Mouse (Mus musculus) heart, embryonic 12.5 days (tissue): Measurements from ENCODE around the gene Armc10. TPM values are rescaled to one million over a fixed set of nuclear protein-coding genes. Genes with fewer than 3 reads are reported as not detected.

Experiments used
- ATAC-seq: fragments of 200-750 bp; cut with Nextera tagmentation; 2 replicates; pipeline ENCODE4 v1.8.0; 2017; ENCODE audit warnings: moderate TSS enrichment, moderate library complexity; ENCODE audit not compliant: insufficient number of reproducible peaks, low FRiP score
- H3K27ac ChIP-seq: fragments of 300-500 bp; sonication (generic); 2 replicates; pipeline ENCODE4 v1.5.1; 2016; ENCODE audit warnings: mild to moderate bottlenecking, moderate library complexity; ENCODE audit not compliant: poor library complexity, severe bottlenecking
- H3K27me3 ChIP-seq: fragments of 300-500 bp; sonication (generic); replicated peaks from 2 replicates; pipeline ENCODE4 v1.6.1; 2016; ENCODE audit warnings: mild to moderate bottlenecking, moderate library complexity
- H3K36me3 ChIP-seq: fragments of 300-500 bp; sonication (generic); 2 replicates; pipeline ENCODE4 v1.6.1; 2016; ENCODE audit warnings: mild to moderate bottlenecking, moderate library complexity
- H3K4me1 ChIP-seq: fragments of 300-500 bp; sonication (generic); replicated peaks from 2 replicates; pipeline ENCODE4 v1.6.1; 2016; ENCODE audit warnings: mild to moderate bottlenecking
- H3K4me2 ChIP-seq: fragments of 300-500 bp; sonication (generic); 2 replicates; pipeline ENCODE4 v1.6.1; 2016; ENCODE audit warnings: mild to moderate bottlenecking, moderate library complexity
- H3K4me3 ChIP-seq: fragments of 300-500 bp; sonication (generic); 2 replicates; pipeline ENCODE4 v1.5.1; 2016; ENCODE audit warnings: mild to moderate bottlenecking
- H3K9ac ChIP-seq: fragments of 300-500 bp; sonication (generic); 2 replicates; pipeline ENCODE4 v1.6.1; 2016; ENCODE audit warnings: mild to moderate bottlenecking, moderate library complexity
- H3K9me3 ChIP-seq: fragments of 300-500 bp; sonication (generic); replicated peaks from 2 replicates; pipeline ENCODE4 v1.6.1; 2016; ENCODE audit warnings: mild to moderate bottlenecking, moderate library complexity
- WGBS: fragments of 180-500 bp; shearing (Covaris S2); methylation state at CpG from one replicate; pipeline ENCODE4 v1.1.7; 2016; 5-methylcytosine and 5-hydroxymethylcytosine counted together
- polyA plus RNA-seq: library from polyadenylated mRNA; unstranded; fragments of >200 nt; fragmentation: Nextera tagmentation; extraction: Ambion mirVana; gene quantifications from 2 replicates; pipeline ENCODE4 v1.2.1, GENCODE M21; 2016

Armc10 gene
- polyA plus RNA-seq, 1 experiment from 2014 or later = 21.7 TPM

- no peaks in the 10 kb centered on the region for H3K9me3 ChIP-seq
- H3K36me3 ChIP-seq = peaks cover 19% of the 10 kb centered on the region
- ATAC-seq = 0 out of 2 replicates have a peak, but pooled peaks have one; percentile 6
- no peaks in the 10 kb centered on the region for H3K27me3 ChIP-seq
- no peak overlapping the region for H3K27ac ChIP-seq
- no peak overlapping the region for H3K9ac ChIP-seq
- peak overlapping the region; percentile 92 for H3K4me2 ChIP-seq
- H3K4me1 ChIP-seq = peaks cover 13% of the 10 kb centered on the region
- peak overlapping the region; percentile 74 for H3K4me3 ChIP-seq
- 15% methylated on average over 14 of the region's 14 CpGs for WGBS
Measured at GRCm38 (mm10) chr5:21644891-21645438, 648 bp upstream of the Armc10 start.

DNA sequence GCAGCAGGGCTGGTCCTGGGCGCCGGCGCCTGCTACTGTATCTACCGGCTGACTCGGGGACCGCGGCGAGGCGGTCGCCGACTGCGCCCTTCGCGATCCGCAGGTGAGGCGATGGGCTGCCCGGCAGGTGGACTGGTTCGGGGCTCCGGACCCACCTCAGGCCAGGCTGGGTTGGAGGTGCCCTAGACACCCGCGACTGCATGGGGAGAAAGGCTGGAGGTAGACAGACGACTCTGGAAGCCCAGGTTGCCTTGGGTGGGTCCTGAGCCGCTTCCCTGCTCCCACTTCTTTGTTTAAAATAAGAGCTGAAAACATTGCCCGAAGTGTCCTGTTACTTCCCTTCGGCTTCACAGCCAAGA, 499 bp downstream of the Armc10 start:
- Histone ChIP-seq H3K27ac (peak overlapping the region; percentile 58), H3K4me1 (peaks cover 13% of the 10 kb centered on the region), H3K9ac (peak overlapping the region; percentile 87), H3K27me3 (no peaks in the 10 kb centered on the region), H3K9me3 (no peaks in the 10 kb centered on the region), H3K36me3 (peaks cover 30% of the 10 kb centered on the region), H3K4me3 (peak overlapping the region; percentile 74), H3K4me2 (peak overlapping the region; percentile 92)
- 1% methylated on average over 25 of the region's 25 CpGs for WGBS
- ATAC-seq = no peak; the same call in 1 of the 2 replicates

DNA sequence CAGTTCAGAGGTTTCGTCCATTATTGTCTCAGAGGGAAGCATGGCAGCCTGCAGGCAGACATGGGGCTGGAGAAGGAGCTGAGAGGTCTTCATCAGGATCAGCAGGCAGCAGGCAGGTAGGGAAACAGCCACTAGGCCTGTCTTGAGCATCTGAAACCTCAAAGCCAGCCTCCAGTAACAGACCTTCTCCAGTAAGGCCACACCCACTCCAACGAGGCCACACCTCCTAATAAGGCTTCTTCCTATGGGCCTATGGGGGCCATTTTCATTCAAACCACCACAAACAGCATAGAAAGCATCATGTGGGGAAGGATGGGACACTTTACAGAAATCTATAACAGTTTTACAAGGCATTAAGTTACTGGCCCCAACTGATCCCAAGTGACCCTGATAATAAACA, 5.1 kb downstream of the Armc10 start:
- WGBS = 75% methylated on average over 2 of the region's 2 CpGs
- Histone ChIP-seq H3K4me1 (peaks cover 11% of the 10 kb centered on the region), H3K4me3 (no peak overlapping the region), H3K9ac (no peak overlapping the region), H3K4me2 (no peak overlapping the region), H3K9me3 (no peaks in the 10 kb centered on the region), H3K36me3 (peaks cover 60% of the 10 kb centered on the region), H3K27me3 (no peaks in the 10 kb centered on the region), H3K27ac (no peak overlapping the region)
- ATAC-seq = no peak

DNA sequence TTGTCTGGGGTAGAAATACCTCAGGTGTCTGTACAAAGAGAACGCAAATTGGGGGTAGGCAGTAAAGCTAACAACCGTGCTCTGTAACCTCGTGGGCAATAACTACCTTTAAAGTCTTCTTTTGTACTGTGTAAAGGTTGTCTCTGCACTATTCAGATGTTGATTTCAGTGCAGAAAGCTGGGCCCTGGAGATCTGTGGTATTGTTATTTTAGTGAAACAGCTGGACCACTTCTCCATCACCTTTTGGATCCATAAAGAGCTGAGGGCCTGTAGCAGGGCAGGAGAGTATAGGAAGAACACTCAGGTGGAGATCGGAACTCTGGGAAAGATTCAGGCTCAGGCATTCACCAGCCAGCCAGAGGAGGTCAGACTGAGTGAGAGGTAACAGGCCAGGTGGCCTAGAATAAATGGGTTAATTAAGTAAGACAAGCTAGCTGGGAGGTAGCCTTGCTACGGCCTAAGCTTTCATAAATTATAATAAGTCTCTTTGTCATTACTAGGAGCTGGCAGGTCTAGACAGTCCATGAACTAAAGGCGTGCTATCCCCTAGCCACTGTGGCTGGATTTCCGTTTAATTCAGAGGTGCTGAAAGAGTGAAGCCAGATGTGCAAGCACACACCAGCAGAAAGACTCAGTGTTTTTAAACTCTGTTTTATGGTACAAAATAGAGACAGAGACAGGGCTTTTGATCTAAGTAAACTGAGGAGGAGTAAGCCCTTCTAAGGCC, 6.4 kb downstream of the Armc10 start:
- no peak overlapping the region for H3K4me2 ChIP-seq
- H3K9ac ChIP-seq = no peak overlapping the region
- no peaks in the 10 kb centered on the region for H3K9me3 ChIP-seq
- no peak for ATAC-seq
- H3K36me3 ChIP-seq = peaks cover 66% of the 10 kb centered on the region
- 73% methylated on average over 7 of the region's 7 CpGs for WGBS
- peaks cover 3% of the 10 kb centered on the region; the same call in 1 of the 2 replicates for H3K4me1 ChIP-seq
- H3K4me3 ChIP-seq = no peak overlapping the region
- H3K27ac ChIP-seq = peak overlapping the region; percentile 21; the same call in 1 of the 2 replicates
- H3K27me3 ChIP-seq = no peaks in the 10 kb centered on the region

- H3K36me3 ChIP-seq = peaks cover 69% of the 10 kb centered on the region
- 85% methylated on average over 9 of the region's 9 CpGs for WGBS
Measured at GRCm38 (mm10) chr5:21656912-21657311, 11.3 kb downstream of the Armc10 start.

GRCm38 (mm10) chr5:21658038-21658437, 12.4 kb downstream of the Armc10 start:
- Histone ChIP-seq H3K36me3 (peaks cover 65% of the 10 kb centered on the region), H3K4me3 (no peak overlapping the region), H3K9ac (no peak overlapping the region), H3K9me3 (no peaks in the 10 kb centered on the region), H3K4me2 (no peak overlapping the region), H3K27me3 (no peaks in the 10 kb centered on the region), H3K4me1 (peaks cover 6% of the 10 kb centered on the region), H3K27ac (no peak overlapping the region)
- no peak for ATAC-seq
- whole genome bisulfite sequencing = 89% methylated on average over 6 of the region's 6 CpGs

More at GRCm38 (mm10) chr5:21656912-21657311, 11.3 kb downstream of the Armc10 start:
- Histone ChIP-seq H3K9me3 (no peaks in the 10 kb centered on the region), H3K4me1 (peaks cover 8% of the 10 kb centered on the region), H3K27me3 (no peaks in the 10 kb centered on the region), H3K4me2 (no peak overlapping the region), H3K9ac (no peak overlapping the region), H3K27ac (no peak overlapping the region), H3K4me3 (no peak overlapping the region)
- no peak for ATAC-seq

DNA sequence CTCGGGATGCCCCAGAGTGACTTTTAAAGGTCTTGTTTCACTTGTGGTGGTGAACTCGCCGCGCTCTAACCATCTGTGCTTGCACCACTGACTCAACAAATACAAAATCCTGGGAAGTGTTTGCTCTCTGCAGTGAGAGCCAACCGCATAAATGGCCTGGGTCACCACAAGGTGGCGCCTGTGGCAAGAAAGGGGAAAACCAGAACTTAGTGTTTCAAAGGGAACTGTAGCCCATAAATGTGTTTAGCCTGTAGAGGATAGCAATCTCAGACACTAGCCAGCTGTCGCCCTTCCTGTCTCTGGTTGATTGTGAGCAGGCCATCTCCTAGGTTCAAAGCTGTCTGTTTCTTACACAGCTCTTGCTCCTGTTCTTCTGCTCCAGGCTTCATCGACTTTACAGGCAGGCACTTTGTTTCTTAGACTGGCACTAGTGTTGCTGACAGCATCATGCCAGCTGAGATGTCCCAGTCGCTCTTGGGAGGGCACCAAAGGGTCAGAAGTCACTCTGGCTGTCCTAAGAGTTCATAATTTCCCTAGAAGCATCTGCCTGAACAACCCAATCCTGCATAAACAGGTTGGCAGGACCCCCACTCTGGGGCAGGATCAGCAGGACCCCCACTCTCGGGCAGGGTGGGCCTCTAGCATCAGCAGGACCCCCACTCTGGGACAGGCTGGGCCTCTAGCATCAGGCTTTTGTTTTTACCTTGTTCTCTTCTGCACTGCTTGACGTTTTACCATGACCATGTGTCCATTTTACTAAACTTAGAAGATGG, 13.2 kb downstream of the Armc10 start:
- Histone ChIP-seq H3K4me2 (no peak overlapping the region), H3K9ac (no peak overlapping the region), H3K4me1 (peaks cover 6% of the 10 kb centered on the region), H3K27me3 (no peaks in the 10 kb centered on the region), H3K36me3 (peaks cover 61% of the 10 kb centered on the region), H3K9me3 (no peaks in the 10 kb centered on the region), H3K27ac (no peak overlapping the region), H3K4me3 (no peak overlapping the region)
- peak; percentile 59 for ATAC-seq
- WGBS = 45% methylated on average over 11 of the region's 11 CpGs

GRCm38 (mm10) chr5:21660850-21661249, 15.2 kb downstream of the Armc10 start:
- Histone ChIP-seq H3K27me3 (no peaks in the 10 kb centered on the region), H3K9me3 (no peaks in the 10 kb centered on the region), H3K27ac (no peak overlapping the region), H3K4me1 (peaks cover 6% of the 10 kb centered on the region), H3K4me2 (no peak overlapping the region), H3K4me3 (no peak overlapping the region), H3K9ac (no peak overlapping the region), H3K36me3 (peaks cover 53% of the 10 kb centered on the region)
- WGBS = 90% methylated on average over 6 of the region's 6 CpGs
- no peak for ATAC-seq

DNA sequence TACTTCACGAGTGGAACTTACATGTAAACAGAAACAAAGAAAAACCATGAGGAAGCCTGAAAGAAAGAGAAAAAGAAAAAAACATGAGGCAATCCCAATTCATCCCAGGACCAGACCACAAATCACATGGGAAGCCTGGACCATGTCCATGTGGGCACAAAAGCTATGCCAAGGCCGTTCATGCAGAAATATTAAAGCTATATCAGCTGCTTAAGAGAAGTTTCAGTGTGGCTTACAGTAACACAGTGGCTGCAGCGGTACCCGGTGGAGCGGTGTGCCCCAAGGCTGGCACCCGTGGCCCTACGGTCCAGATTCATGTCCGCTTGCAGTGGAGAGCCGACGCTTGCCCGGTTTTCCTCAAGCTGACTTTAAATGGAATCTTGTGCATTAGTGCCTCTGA, 17.5 kb downstream of the Armc10 start:
- H3K4me1 ChIP-seq = peaks cover 6% of the 10 kb centered on the region
- no peak overlapping the region for H3K4me3 ChIP-seq
- no peaks in the 10 kb centered on the region for H3K9me3 ChIP-seq
- H3K9ac ChIP-seq = no peak overlapping the region
- 91% methylated on average over 11 of the region's 11 CpGs for WGBS
- H3K4me2 ChIP-seq = no peak overlapping the region
- no peak overlapping the region for H3K27ac ChIP-seq
- H3K27me3 ChIP-seq = no peaks in the 10 kb centered on the region
- H3K36me3 ChIP-seq = peaks cover 38% of the 10 kb centered on the region
- no peak for ATAC-seq

- WGBS = 54% methylated on average over 8 of the region's 8 CpGs
- no peak for ATAC-seq
- no peak overlapping the region for H3K9ac ChIP-seq
- H3K4me1 ChIP-seq = no peaks in the 10 kb centered on the region
- H3K4me3 ChIP-seq = no peak overlapping the region
- H3K36me3 ChIP-seq = peaks cover 6% of the 10 kb centered on the region
- no peak overlapping the region for H3K4me2 ChIP-seq
- H3K9me3 ChIP-seq = no peaks in the 10 kb centered on the region
- H3K27ac ChIP-seq = no peak overlapping the region
- H3K27me3 ChIP-seq = no peaks in the 10 kb centered on the region
Measured at GRCm38 (mm10) chr5:21667191-21668137, 21.9 kb downstream of the Armc10 start.
